Mouse (Mus musculus) cerebellum, adult 9-11 months (tissue): ENCODE measurements around the gene Gm27027.

Experiments
- DNase-seq: peaks from one replicate; pipeline ENCODE4 v3.0.0; 2022

Gm27027 gene

GRCm38 (mm10) chr2:93976436-93977252 lies 19.5 kb downstream of the Gm27027 start:
- DNase-seq: peak; percentile 61

- DNase-seq: no peak
Measured at GRCm38 (mm10) chr2:93975526-93976435, 20.4 kb downstream of the Gm27027 start.

GRCm38 (mm10) chr2:93975041-93975440 lies 21.1 kb downstream of the Gm27027 start:
- DNase-seq: no peak

- no peak for DNase-seq
Measured at GRCm38 (mm10) chr2:93971647-93972046, 24.5 kb downstream of the Gm27027 start.

GRCm38 (mm10) chr2:93964494-93965160 lies 31.5 kb downstream of the Gm27027 start:
- DNase-seq: peak; percentile 63

GRCm38 (mm10) chr2:93963802-93964201 lies 32.4 kb downstream of the Gm27027 start:
- peak; percentile 69 for DNase-seq

- peak; percentile 94 for DNase-seq
Measured at GRCm38 (mm10) chr2:93961716-93962115, 34.4 kb downstream of the Gm27027 start.

- DNase-seq: no peak
Measured at GRCm38 (mm10) chr2:93959346-93959745, 36.8 kb downstream of the Gm27027 start.

GRCm38 (mm10) chr2:93958216-93958615 lies 37.9 kb downstream of the Gm27027 start:
- DNase-seq: no peak

GRCm38 (mm10) chr2:93957785-93958175 lies 38.4 kb downstream of the Gm27027 start:
- no peak for DNase-seq

GRCm38 (mm10) chr2:93956908-93957784 lies 39.0 kb downstream of the Gm27027 start, which contains the start of gene Gm13889:
Gene Gm13889, minus strand, starts transcription at chr2:93957201.
- peak; percentile 76 for DNase-seq

GRCm38 (mm10) chr2:93956331-93956801 lies 39.8 kb downstream of the Gm27027 start:
- DNase-seq: peak; percentile 75

GRCm38 (mm10) chr2:93955886-93956285 lies 40.3 kb downstream of the Gm27027 start:
- DNase-seq: no peak

- DNase-seq: peak; percentile 69
Measured at GRCm38 (mm10) chr2:93954781-93955578, 41.2 kb downstream of the Gm27027 start.

- no peak for DNase-seq
Measured at GRCm38 (mm10) chr2:93953726-93954125, 42.4 kb downstream of the Gm27027 start.

GRCm38 (mm10) chr2:93946976-93947375 lies 49.2 kb downstream of the Gm27027 start:
- no peak for DNase-seq

- no peak for DNase-seq
Measured at GRCm38 (mm10) chr2:93944855-93945254, 51.3 kb downstream of the Gm27027 start.

- no peak for DNase-seq
Measured at GRCm38 (mm10) chr2:93944099-93944498, 52.1 kb downstream of the Gm27027 start.

GRCm38 (mm10) chr2:93941670-93942069 lies 54.5 kb downstream of the Gm27027 start:
- no peak for DNase-seq

- DNase-seq: no peak
Measured at GRCm38 (mm10) chr2:93938534-93938933, 57.6 kb downstream of the Gm27027 start.

- DNase-seq: no peak
Measured at GRCm38 (mm10) chr2:93928866-93929265, 67.3 kb downstream of the Gm27027 start.
